Mouse (Mus musculus): Measurements from ENCODE around the gene Sult2a6.

Gene Sult2a6

DNA sequence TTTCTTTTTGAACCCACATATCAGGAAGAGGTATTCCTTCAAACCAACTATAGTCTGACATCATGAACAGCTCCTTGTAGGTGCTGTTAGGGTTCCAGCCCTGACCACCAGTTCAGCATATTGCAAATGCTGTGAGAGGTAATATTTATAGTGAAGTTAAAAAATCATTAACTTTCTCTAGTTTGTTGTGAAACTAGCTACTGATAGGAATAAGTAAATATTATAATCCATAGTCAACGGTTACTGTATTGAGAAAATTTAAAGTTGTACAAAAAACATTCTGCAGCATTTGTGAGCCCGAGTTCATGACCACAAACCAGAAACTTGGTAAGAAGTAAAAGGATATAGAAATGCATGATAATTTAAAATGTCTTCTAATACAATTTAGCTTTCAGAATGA, at the start of gene Sult2a6:
Gene Sult2a6 (minus strand): TSS at position 101 of the 400 bp plus-strand sequence.
- no peak for DNase-seq (ENCODE audit: low spot score)

DNA sequence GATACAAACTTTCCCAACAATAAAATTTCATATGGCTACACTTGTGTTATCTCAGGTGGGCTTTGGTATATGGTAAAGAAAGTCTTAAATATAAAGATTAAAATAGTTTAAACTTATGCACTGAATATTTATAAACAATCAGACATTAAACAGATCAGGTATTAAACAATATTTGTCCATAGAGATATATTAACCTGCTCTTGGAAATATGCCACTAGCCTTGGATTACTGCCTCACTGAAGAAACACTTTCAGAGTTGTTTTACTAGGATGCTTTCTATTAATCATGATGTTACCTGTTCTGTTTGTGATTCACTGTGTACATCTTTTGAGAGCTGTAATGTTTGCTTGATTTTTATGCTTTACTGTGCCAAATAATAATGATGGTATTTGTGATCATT, 39.4 kb downstream of the Sult2a6 start:
- DNase-seq (ENCODE audit: low spot score) = no peak

DNA sequence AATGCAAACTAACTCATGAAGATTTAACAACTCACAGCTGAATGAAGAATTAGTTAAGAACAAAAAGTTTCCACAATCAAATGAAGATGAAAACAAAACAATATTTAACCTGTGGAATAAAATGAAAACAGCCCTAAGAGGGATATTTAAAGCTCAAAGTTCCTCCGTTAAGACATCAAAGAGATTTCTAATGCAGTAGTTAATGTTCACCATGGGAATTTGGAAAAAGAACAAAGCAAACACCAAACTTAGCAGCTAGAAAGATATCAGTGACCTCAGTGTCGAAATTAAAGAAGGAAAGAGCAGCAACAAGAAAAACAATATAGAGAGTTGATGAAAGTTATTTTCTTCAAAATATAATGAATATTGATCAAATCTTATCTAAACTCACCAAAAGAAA, 51.3 kb downstream of the Sult2a6 start:
- DNase-seq (ENCODE audit: low spot score) = no peak

DNA sequence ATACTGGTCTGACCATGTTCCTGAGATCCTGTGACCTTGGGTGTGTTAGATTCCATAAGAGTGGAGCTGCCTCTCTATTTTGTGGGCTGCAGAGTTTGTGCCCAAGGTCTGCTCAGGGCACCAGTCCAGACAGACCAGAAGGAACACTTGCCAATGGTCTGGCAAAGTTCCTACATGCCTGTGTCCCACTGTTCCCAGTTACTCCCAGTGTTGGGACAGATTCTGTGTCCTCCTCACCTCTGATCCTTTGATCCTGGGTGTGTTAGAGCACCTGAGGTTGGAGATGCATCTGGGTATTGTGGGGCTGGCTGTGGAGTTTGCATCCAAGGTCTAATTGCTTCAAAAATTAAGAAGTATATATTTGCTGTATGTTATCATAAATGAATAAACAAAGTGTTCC, 52.2 kb downstream of the Sult2a6 start:
- DNase-seq (ENCODE audit: low spot score) = no peak

Measured in adipocyte (in vitro differentiated cells).